Mouse (Mus musculus) kidney, embryonic 16.5 days (tissue): Measurements from ENCODE around the gene Mogat2. TPM values are rescaled to one million over a fixed set of nuclear protein-coding genes. Genes with fewer than 3 reads are reported as not detected.
A peak's percentile ranks its signal among the peaks of the same experiment; 100 is the strongest.

Experiments
- ATAC-seq: fragments of 200-750 bp; cut with Nextera tagmentation; 2 replicates; pipeline ENCODE4 v1.8.0; 2017; ENCODE audit warnings: moderate TSS enrichment; ENCODE audit not compliant: low FRiP score, low TSS enrichment
- H3K27ac ChIP-seq: fragments of 300-500 bp; sonication (generic); 2 replicates; pipeline ENCODE4 v1.5.1; 2014; ENCODE audit warnings: low read length
- H3K27me3 ChIP-seq: fragments of 300-500 bp; sonication (generic); 2 replicates; pipeline ENCODE4 v1.6.1; 2014; ENCODE audit warnings: low read length, control low read depth, mixed read lengths; ENCODE audit not compliant: insufficient read depth
- H3K36me3 ChIP-seq: fragments of 300-500 bp; sonication (generic); 2 replicates; pipeline ENCODE4 v1.6.1; 2014; ENCODE audit warnings: low read length, control low read depth, mixed read lengths; ENCODE audit not compliant: insufficient read depth
- H3K4me1 ChIP-seq: fragments of 300-500 bp; sonication (generic); 2 replicates; pipeline ENCODE4 v1.6.1; 2014; ENCODE audit warnings: low read length, control low read depth, mixed read lengths; ENCODE audit not compliant: insufficient read depth
- H3K4me2 ChIP-seq: fragments of 300-500 bp; sonication (generic); replicated peaks from 2 replicates; pipeline ENCODE4 v1.6.1; 2014; ENCODE audit warnings: low read depth, low read length
- H3K4me3 ChIP-seq: fragments of 300-500 bp; sonication (generic); 2 replicates; pipeline ENCODE4 v1.5.1; 2014; ENCODE audit warnings: mild to moderate bottlenecking, low read length
- H3K9ac ChIP-seq: fragments of 300-500 bp; sonication (generic); replicated peaks from 2 replicates; pipeline ENCODE4 v1.6.1; 2014; ENCODE audit warnings: low read length
- H3K9me3 ChIP-seq: fragments of 300-500 bp; sonication (generic); 2 replicates; pipeline ENCODE4 v1.6.1; 2016; ENCODE audit warnings: low read length, control low read depth
- WGBS: fragments of 180-500 bp; shearing (Covaris S2); extraction: QIAGEN DNeasy Blood & Tissue Kit; methylation state at CpG from one replicate; pipeline ENCODE4 v1.1.7; 2014; 5-methylcytosine and 5-hydroxymethylcytosine counted together
- polyA plus RNA-seq: library from polyadenylated mRNA; unstranded; fragments of >200 nt; fragmentation: Nextera tagmentation; extraction: Ambion mirVana; gene quantifications from 2 replicates; pipeline ENCODE4 v1.2.1, GENCODE M21; 2015

Gene Mogat2
- polyA plus RNA-seq, 1 experiment from 2014 or later, result 14.9 TPM

DNA sequence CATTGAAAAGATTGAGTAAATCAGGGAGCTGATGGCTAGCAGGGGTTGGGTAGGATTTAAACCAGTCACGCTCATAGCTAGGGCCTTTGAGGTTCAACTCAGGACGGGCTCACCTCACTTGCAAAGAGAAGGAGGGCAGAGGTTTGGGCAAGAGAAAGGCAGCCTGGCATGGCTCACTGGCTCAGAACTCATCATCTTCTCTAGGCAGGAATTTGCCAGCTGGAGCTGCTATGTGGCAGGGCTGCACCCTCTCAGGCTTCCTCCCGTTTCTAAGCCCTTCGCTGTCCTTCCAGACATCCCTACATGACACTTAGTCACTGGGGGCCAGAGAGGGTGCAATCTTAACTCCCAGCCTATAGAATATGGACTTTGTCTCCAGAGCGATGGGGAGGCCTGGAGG, 51.0 kb downstream of the Mogat2 start:
- H3K9me3 ChIP-seq, result no peaks in the 10 kb centered on the region
- no peak overlapping the region for H3K27ac ChIP-seq
- H3K4me1 ChIP-seq, result no peaks in the 10 kb centered on the region
- no peak overlapping the region for H3K4me3 ChIP-seq
- no peak overlapping the region for H3K9ac ChIP-seq
- no peak overlapping the region for H3K4me2 ChIP-seq
- no peak for ATAC-seq
- WGBS, result 74% methylated on average over 5 of the region's 5 CpGs
- no peaks in the 10 kb centered on the region for H3K27me3 ChIP-seq
- H3K36me3 ChIP-seq, result no peaks in the 10 kb centered on the region

DNA sequence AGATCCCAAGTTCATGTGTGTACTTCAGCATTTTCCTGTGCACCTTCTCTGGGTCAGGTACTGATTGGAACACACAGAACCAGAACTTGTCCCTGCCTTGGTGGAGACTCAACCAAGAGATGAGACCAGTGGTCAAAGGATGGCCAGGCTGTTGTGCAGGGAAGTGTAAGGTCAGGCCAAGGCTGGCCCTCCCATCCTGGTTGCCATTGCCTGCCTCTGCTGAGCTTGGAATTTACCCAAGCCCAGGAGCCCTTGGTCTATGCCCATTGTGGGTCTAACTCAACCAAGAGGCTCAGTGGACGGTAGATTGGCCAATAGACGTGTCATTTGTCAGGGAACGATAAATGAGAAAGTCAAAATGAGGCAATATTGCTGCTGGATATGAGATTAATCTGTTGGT, 53.0 kb downstream of the Mogat2 start:
- Histone ChIP-seq H3K4me2 (no peak overlapping the region), H3K4me1 (peaks cover 10% of the 10 kb centered on the region), H3K36me3 (no peaks in the 10 kb centered on the region), H3K9ac (no peak overlapping the region), H3K27me3 (no peaks in the 10 kb centered on the region), H3K9me3 (no peaks in the 10 kb centered on the region), H3K4me3 (no peak overlapping the region), H3K27ac (no peak overlapping the region)
- no peak for ATAC-seq
- WGBS, result 82% methylated on average over 3 of the region's 3 CpGs

DNA sequence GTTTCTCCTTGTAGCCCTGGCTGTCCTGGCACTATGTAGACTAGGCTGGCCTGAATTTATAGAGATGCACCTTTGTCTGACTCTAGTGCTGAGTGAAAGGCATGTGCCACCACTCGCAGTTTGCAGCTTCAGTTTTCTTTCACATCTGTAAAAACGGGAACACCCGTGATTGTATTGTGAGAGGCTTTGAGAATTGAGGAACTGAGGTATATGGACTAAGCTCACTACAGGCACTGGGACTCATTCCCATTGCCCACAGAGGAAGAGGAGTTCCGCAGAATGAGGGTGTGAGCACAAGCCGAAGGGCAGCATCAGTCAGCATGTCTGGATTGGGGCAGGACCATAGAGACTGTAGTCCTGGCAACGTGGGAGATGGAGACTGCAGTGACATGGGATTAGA, 54.7 kb downstream of the Mogat2 start:
- H3K4me3 ChIP-seq, result no peak overlapping the region
- H3K9me3 ChIP-seq, result no peaks in the 10 kb centered on the region
- no peaks in the 10 kb centered on the region for H3K27me3 ChIP-seq
- H3K9ac ChIP-seq, result 0 out of 2 replicates have a peak overlapping the region, but pooled peaks have one; percentile 85
- no peaks in the 10 kb centered on the region for H3K36me3 ChIP-seq
- H3K27ac ChIP-seq, result no peak overlapping the region
- ATAC-seq, result no peak
- WGBS, result 77% methylated on average over 6 of the region's 6 CpGs
- no peak overlapping the region for H3K4me2 ChIP-seq
- H3K4me1 ChIP-seq, result peaks cover 10% of the 10 kb centered on the region

DNA sequence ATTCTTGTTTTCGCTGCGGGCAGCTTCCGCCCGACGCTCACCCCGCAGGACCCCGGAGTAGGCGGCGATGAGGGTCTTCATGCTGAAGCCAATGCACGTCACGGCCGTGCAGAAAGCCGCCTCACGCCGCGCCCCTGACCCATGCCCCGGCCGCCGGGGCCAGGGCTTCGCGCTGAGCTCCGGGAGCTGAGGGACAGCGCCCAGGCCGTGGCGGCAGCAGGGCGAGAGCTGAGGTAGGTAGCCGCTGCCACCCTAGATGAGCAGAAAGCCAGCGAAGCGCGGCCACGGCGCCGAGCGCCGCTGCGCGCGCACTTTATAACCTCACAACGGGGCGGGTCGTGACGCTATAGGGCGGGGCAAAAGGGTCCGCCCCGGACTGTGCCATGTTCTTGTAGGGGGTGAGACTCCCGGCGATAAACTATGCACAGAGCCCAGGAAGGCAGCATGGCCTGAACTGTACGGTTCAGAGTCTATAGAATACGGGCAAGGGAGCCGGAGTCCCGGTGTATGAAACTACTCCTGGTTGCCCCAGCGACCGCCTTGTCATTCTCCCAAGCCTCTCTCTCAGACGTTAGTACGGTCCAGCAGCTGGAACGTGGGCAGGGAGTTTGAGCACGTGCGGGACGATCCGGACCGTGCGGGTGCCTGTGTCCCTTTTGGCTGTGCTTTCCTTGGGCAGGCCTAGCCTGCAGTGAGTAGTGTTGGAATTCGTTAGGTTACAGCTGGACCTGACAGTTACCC, 55.8 kb downstream of the Mogat2 start, which contains the start of gene Dgat2:
TSS of gene Dgat2 (minus strand) at position 288 of the 741 bp plus-strand sequence.
- Histone ChIP-seq H3K9me3 (no peaks in the 10 kb centered on the region), H3K27me3 (no peaks in the 10 kb centered on the region), H3K9ac (peak within 1 kb of the TSS; percentile 85), H3K4me3 (peak within 1 kb of the TSS; percentile 70), H3K27ac (peak within 1 kb of the TSS; percentile 78), H3K36me3 (no peaks in the 10 kb centered on the region), H3K4me1 (peaks cover 10% of the 10 kb centered on the region), H3K4me2 (peak within 1 kb of the TSS; percentile 93)
- WGBS, result under 1% methylated on average over 63 of the region's 63 CpGs
- peak; percentile 95 for ATAC-seq

DNA sequence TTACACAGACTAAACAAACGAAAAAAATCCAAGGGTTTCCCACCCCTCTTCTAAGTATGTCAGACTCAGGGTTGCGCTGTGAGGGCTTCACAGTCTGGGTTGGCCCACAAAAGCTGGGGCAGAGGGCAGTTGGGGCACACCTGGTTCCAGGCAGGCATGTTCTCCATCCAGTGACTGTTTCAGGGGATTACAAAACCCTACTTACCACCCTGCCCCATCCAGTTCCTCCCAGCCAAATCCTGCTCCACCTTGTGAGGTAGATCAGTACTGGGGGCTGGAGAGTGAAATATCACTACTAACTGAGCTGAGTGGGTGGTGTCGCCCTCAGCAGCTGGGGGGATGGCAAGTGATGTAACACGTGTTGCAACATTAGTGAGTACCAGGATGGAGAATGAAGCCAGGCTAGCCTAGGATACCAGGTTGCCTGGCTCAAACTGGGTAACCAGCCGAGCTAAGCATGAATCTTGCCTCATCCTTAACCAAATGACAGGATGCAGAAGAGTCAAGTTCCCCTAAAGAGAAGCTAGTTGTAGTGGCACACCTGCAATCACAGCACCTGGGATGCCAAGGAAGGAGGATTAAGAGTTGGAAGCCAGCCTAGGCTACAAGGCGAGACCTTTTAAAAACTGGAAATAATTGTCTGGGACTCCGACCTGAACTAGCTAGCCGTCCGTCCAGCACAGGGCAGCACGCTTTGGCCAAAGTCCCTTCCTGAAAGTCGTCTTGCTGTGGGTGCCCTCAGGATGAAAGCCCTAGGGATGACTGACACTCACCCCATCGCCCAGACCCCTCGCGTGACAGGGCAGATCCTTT, 56.6 kb downstream of the Mogat2 start:
- Histone ChIP-seq H3K4me3 (peak overlapping the region; percentile 70), H3K4me2 (peak overlapping the region; percentile 93), H3K9me3 (no peaks in the 10 kb centered on the region), H3K36me3 (no peaks in the 10 kb centered on the region), H3K27me3 (no peaks in the 10 kb centered on the region), H3K9ac (peak overlapping the region; percentile 85), H3K27ac (0 out of 2 replicates have a peak overlapping the region, but pooled peaks have one; percentile 25), H3K4me1 (peaks cover 10% of the 10 kb centered on the region)
- 21% methylated on average over 14 of the region's 14 CpGs for WGBS
- ATAC-seq, result peak; percentile 53

DNA sequence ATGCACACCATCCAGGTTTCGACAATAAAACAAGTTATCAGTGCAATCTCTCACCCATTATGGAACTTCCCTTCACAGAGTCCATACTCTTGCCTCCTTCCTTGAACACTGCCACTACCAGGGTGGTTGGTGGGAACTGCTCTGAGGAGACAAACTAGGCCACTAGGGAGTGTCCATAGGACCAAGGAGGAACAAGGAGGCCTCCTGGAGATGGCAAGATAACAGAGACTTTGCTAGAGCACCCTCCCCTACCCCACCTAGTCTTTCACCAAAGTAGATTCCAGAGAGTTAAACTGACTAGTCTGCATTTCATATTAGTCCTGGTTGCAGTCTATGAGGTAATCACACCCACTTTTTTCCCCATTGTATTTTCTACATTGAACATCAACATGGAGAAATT, 58.3 kb downstream of the Mogat2 start:
- Histone ChIP-seq H3K27ac (no peak overlapping the region), H3K36me3 (no peaks in the 10 kb centered on the region), H3K9ac (no peak overlapping the region), H3K27me3 (no peaks in the 10 kb centered on the region), H3K4me3 (no peak overlapping the region), H3K4me2 (no peak overlapping the region), H3K9me3 (no peaks in the 10 kb centered on the region), H3K4me1 (peaks cover 14% of the 10 kb centered on the region)
- 71% methylated on average over 1 of the region's 1 CpGs for WGBS
- ATAC-seq, result no peak

DNA sequence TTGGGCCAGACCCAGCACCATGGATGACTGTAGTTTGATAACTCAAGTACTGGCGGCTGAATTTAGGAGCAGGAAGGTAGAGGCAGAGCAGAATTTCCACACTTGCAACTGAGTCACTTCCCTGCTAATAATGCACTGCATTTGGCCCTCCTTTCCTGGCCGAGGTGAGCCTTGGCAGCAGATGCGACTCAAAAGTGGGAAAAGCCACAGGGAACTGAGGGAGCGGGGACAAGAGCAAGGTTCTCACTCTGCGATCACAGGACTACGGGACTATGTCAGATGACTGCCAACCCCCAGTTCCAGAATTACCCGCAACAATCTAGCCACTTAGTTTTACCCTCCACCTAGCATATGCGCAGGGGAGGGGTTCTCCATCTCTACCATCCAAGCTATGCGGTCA, 59.1 kb downstream of the Mogat2 start:
- Histone ChIP-seq H3K4me2 (no peak overlapping the region), H3K4me3 (no peak overlapping the region), H3K4me1 (peaks cover 19% of the 10 kb centered on the region), H3K9ac (no peak overlapping the region), H3K36me3 (no peaks in the 10 kb centered on the region), H3K27me3 (no peaks in the 10 kb centered on the region), H3K27ac (no peak overlapping the region), H3K9me3 (no peaks in the 10 kb centered on the region)
- no peak for ATAC-seq
- 91% methylated on average over 9 of the region's 9 CpGs for WGBS

DNA sequence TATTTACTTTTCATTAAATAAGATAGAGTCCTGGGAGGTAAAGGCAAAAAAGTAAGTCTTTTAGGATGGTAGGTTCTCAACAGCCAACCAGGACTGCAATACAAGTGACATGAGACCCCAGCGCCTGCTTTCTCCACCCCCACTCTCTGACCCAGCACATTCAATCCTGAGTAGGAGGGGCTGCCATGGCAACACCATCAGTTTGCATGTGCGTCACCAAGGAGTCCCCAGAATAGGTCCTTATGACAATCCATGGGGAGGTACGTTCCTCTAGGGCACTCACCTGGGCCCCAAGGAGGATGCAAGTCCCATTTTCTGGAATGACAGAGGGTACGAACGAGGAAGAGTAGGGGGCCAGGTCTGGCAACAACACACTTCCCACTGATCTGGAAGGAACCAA, 61.0 kb downstream of the Mogat2 start:
- Histone ChIP-seq H3K4me1 (peaks cover 19% of the 10 kb centered on the region), H3K4me2 (no peak overlapping the region), H3K27ac (no peak overlapping the region), H3K9ac (no peak overlapping the region), H3K27me3 (no peaks in the 10 kb centered on the region), H3K4me3 (no peak overlapping the region), H3K9me3 (no peaks in the 10 kb centered on the region), H3K36me3 (no peaks in the 10 kb centered on the region)
- WGBS, result 91% methylated on average over 5 of the region's 5 CpGs
- ATAC-seq, result no peak

DNA sequence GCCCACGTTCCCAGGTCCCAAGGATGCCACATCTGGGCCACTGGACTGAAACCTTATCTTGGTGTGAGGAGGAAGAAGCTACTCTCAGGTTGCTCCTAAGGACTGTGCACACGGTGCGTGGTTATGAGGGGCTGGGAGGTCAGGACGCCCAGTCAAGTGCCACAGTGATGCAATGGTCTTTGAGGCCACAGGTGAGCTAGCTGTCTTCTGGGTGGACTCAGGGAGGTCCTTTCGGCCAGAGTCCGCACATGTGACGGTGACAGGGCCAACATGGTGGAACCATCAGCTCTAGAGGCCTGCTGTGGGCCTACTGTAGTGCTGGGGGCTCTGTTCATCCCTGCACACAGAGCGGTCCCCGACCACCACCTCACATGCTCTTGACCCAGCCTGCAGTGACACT, 62.8 kb downstream of the Mogat2 start:
- H3K27ac ChIP-seq, result no peak overlapping the region
- 80% methylated on average over 9 of the region's 9 CpGs for WGBS
- no peak for ATAC-seq

DNA sequence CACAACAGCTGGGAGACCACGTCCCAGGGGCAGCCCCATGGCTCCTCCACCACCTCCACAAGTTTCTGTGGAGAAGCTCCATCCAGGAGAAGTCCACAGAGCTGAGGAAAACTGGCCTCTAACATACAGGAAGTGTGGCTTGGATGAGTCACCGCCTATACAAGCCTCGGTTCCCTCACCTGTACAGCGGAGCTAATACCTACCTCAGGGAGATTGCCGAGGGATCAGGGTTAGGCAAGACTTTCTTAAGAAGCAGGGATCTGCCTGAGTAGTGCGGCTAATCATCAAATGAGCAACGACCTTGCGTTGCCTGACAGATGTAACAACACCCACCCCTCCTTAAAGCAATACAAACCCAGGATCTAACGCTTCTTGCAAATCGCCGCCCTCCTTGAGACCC, 63.3 kb downstream of the Mogat2 start:
- no peak for ATAC-seq
- Histone ChIP-seq H3K9me3 (no peaks in the 10 kb centered on the region), H3K4me2 (no peak overlapping the region), H3K9ac (no peak overlapping the region), H3K36me3 (no peaks in the 10 kb centered on the region), H3K4me1 (peaks cover 13% of the 10 kb centered on the region; the same call in 1 of the 2 replicates), H3K4me3 (no peak overlapping the region), H3K27ac (no peak overlapping the region), H3K27me3 (no peaks in the 10 kb centered on the region)
- WGBS, result 48% methylated on average over 11 of the region's 11 CpGs

More for the DNA sequence above, 62.8 kb downstream of the Mogat2 start:
- H3K9ac ChIP-seq, result no peak overlapping the region
- H3K4me2 ChIP-seq, result no peak overlapping the region
- H3K9me3 ChIP-seq, result no peaks in the 10 kb centered on the region
- H3K27me3 ChIP-seq, result no peaks in the 10 kb centered on the region
- H3K36me3 ChIP-seq, result no peaks in the 10 kb centered on the region
- H3K4me1 ChIP-seq, result peaks cover 13% of the 10 kb centered on the region; the same call in 1 of the 2 replicates
- no peak overlapping the region for H3K4me3 ChIP-seq
